Mouse (Mus musculus): ENCODE measurements around the gene Cyth1.

DNA sequence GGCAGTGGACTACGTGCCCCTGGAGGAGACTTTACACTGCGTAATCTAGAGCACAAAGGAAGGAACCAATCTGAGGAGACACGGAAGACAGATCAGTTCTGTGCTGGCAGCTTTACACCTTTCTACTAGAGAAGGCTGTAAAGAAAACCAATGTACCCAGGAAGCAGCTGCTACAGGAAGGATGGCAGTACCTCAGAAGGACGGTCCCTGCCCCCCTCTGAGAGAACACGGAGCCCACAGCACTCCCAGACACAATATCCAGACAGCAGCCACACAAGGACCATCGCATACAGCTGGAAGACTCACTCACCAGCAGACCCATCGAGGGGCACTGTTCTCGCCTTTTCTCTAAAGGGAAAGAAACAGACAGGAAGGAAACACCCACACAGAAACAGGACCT is 11.7 kb upstream of the Cyth1 start:
- no peak for TF ChIP-seq CTCF (IDR thresholded peaks at IDR 0.05; ENCODE audit: extremely low read depth, insufficient read depth, insufficient read length, insufficient replicate concordance)
- peak; percentile 21; the same call in 1 of the 2 replicates for TF ChIP-seq POLR2A (IDR thresholded peaks at IDR 0.05; ENCODE audit: low read depth, low read length)
